In genomic region chr12:54186926-54187623, GRCm38 (mm10) we compare ENCODE assay signal across 8 mouse cellular contexts. TPM values are rescaled to one million over a fixed set of nuclear protein-coding genes. Genes with fewer than 3 reads are reported as not detected.
DNase-seq lines count a peak whose midpoint lies in the region; ATAC-seq lines count a peak whose summit lies in the region.
"Had no signal": no experiment of that assay in that cellular context is flagged by ENCODE, and none has a peak within 500 bp of the region (broad histone marks: within the 10 kb centered on the region; RNA-seq: fewer than 3 reads in every experiment).

No protein-coding gene starts in this region.

- no peak for ATAC-seq in kidney, embryonic 16.5 days (ENCODE audit: low FRiP score, low TSS enrichment)
- no peak for ATAC-seq in embryonic facial prominence, embryonic 15.5 days (ENCODE audit: insufficient number of reproducible peaks, low FRiP score, low TSS enrichment, low read depth)
- no peak for ATAC-seq in liver, embryonic 13.5 days (ENCODE audit: low read depth)

- peaks cover 3% of the 10 kb centered on the region; the same call in 1 of the 2 replicates for H3K9me3 ChIP-seq in kidney, embryonic 16.5 days (ENCODE audit: low read length)
- no peaks in the 10 kb centered on the region for H3K9me3 ChIP-seq in embryonic facial prominence, embryonic 15.5 days (replicated peaks)
- H3K9me3 ChIP-seq in liver, embryonic 13.5 days (replicated peaks), result no peaks in the 10 kb centered on the region

- peaks cover 26% of the 10 kb centered on the region for H3K27me3 ChIP-seq in kidney, embryonic 16.5 days (ENCODE audit: insufficient read depth, low read length)
- H3K27me3 ChIP-seq in embryonic facial prominence, embryonic 15.5 days, result no peaks in the 10 kb centered on the region
- H3K27me3 ChIP-seq in liver, embryonic 13.5 days, result peaks cover 11% of the 10 kb centered on the region; the same call in 1 of the 2 replicates

- peaks cover 23% of the 10 kb centered on the region for H3K4me1 ChIP-seq in kidney, embryonic 16.5 days (ENCODE audit: insufficient read depth, low read length)
- peaks cover 39% of the 10 kb centered on the region for H3K4me1 ChIP-seq in embryonic facial prominence, embryonic 15.5 days
- H3K4me1 ChIP-seq in liver, embryonic 13.5 days (replicated peaks), result peaks cover 27% of the 10 kb centered on the region

- no peak for DNase-seq in kidney, adult 18-20 months
- peak; percentile 57 for DNase-seq in Muller cell, postnatal 12 days (ENCODE audit: inconsistent ontology term)
- no peak for DNase-seq in liver, embryonic 13.5 days
- DNase-seq in left cerebral cortex, adult 18-20 months (ENCODE audit: low spot score in 2 of 2), result no peak
- DNase-seq in adrenal gland, postnatal 10 days, result no peak

- H3K4me3 ChIP-seq in kidney, embryonic 16.5 days (ENCODE audit: low read length), result no peak overlapping the region
- H3K4me3 ChIP-seq in embryonic facial prominence, embryonic 15.5 days (replicated peaks), result no peak overlapping the region
- no peak overlapping the region for H3K4me3 ChIP-seq in liver, embryonic 13.5 days (replicated peaks)
- H3K4me3 ChIP-seq: layer of hippocampus, adult 2 months had no signal

- H3K27ac ChIP-seq in kidney, embryonic 16.5 days (ENCODE audit: low read length), result peak overlapping the region; percentile 82; the same call in 1 of the 2 replicates
- H3K27ac ChIP-seq in embryonic facial prominence, embryonic 15.5 days (replicated peaks), result peak overlapping the region; percentile 36
- H3K27ac ChIP-seq in liver, embryonic 13.5 days, result peak overlapping the region; percentile 11; the same call in 1 of the 2 replicates
- H3K27ac ChIP-seq: layer of hippocampus, adult 2 months had no signal

- H3K36me3 ChIP-seq in kidney, embryonic 16.5 days (ENCODE audit: insufficient read depth, low read length), result 0 out of 2 replicates have a peak, but pooled peaks cover 3% of the 10 kb centered on the region
- H3K36me3 ChIP-seq in embryonic facial prominence, embryonic 15.5 days, result no peaks in the 10 kb centered on the region; the same call in 1 of the 2 replicates
- no peaks in the 10 kb centered on the region for H3K36me3 ChIP-seq in liver, embryonic 13.5 days

- H3K4me2 ChIP-seq in kidney, embryonic 16.5 days (replicated peaks; ENCODE audit: low read depth, low read length), result no peak overlapping the region
- no peak overlapping the region for H3K4me2 ChIP-seq in embryonic facial prominence, embryonic 15.5 days (replicated peaks)
- no peak overlapping the region for H3K4me2 ChIP-seq in liver, embryonic 13.5 days

- no peak overlapping the region for H3K9ac ChIP-seq in kidney, embryonic 16.5 days (replicated peaks; ENCODE audit: low read length)
- H3K9ac ChIP-seq in embryonic facial prominence, embryonic 15.5 days, result no peak overlapping the region
- H3K9ac ChIP-seq in liver, embryonic 13.5 days, result no peak overlapping the region

- WGBS in kidney, embryonic 16.5 days, result 38% methylated on average over 14 of the region's 14 CpGs
- WGBS in embryonic facial prominence, embryonic 15.5 days, result 38% methylated on average over 14 of the region's 14 CpGs
- WGBS in liver, embryonic 13.5 days (ENCODE audit: insufficient replicate concordance), result 19% methylated on average over 14 of the region's 14 CpGs

RNA-seq across cellular contexts. Expression of gene Egln3, which starts 16.6 kb away (rescaled TPM):
- polyA plus RNA-seq in kidney, embryonic 16.5 days (2015; fragmentation: Nextera tagmentation; extraction: Ambion mirVana), result 15.4 and 15.5 TPM in 2 replicates
- 20.5 and 20.6 TPM in 2 replicates for polyA plus RNA-seq in embryonic facial prominence, embryonic 15.5 days (2015; fragmentation: Nextera tagmentation; extraction: Ambion mirVana)
- polyA plus RNA-seq in liver, embryonic 13.5 days (2015; fragmentation: Nextera tagmentation; extraction: Ambion mirVana), result 1.6 and 1.8 TPM in 2 replicates
- 10 to 100 TPM; 10.2 to 11.2 TPM for total RNA-seq in left cerebral cortex, adult 18-20 months (2021)
- total RNA-seq in adrenal gland, postnatal 10 days (2021), result 1 to 10 TPM; 6.1 to 7.3 TPM

Comparison
In these comparisons a context has a peak if more than half of its experiments do, and no peak if none do; other contexts are left out.
1. H3K27ac ChIP-seq: peak in every context shown above with its lines; median percentile 82 in kidney, embryonic 16.5 days; 36 in embryonic facial prominence, embryonic 15.5 days; 11 in liver, embryonic 13.5 days.